Mouse (Mus musculus): ENCODE results near the gene Rhbdf2.
"Not testable (repeated sequence)": the region's sequence is repeated elsewhere in the genome, so short reads cannot be mapped to it uniquely, and the experiment has no call there.

The Rhbdf2 gene

GRCm38 (mm10) chr11:116618666-116619065 lies 8.2 kb downstream of the Rhbdf2 start:
- DNase-seq (ENCODE audit: low read depth, low spot score), result no peak

GRCm38 (mm10) chr11:116617641-116618040 lies 9.2 kb downstream of the Rhbdf2 start:
- no peak for DNase-seq (ENCODE audit: low read depth, low spot score)

DNA sequence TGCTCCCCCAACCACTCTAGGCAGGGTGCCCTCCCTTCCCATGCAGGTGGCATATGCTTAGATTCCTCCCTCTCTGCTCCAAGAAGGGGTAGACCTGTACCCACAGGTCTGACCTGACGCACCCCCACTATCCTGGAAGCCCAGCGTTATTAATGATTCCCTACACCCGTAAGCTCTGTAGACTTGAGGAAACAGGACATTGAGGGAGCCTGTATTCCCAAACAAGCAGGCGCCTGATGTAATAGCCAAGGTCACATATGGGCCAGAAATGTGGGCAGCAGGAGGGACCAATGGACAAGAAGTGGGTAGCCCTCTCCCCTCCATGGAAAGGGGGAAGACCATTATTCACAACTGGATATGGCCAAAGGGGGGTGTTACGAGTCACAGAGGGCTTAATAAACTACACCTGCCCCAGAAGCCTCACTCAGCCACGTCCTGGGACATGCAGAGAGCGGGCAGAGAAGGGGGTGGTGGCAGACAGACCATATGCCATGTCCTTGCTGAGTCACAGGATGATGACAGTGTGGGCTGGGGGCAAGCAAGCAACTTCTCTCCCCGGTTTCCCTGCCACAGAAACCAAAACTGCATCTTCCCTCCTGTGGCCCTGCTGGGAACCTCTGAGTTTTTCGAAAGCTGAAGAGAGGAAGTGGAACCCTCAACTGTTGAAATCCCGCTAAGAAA lies 10.2 kb downstream of the Rhbdf2 start:
- no peak for DNase-seq (ENCODE audit: low read depth, low spot score)

DNA sequence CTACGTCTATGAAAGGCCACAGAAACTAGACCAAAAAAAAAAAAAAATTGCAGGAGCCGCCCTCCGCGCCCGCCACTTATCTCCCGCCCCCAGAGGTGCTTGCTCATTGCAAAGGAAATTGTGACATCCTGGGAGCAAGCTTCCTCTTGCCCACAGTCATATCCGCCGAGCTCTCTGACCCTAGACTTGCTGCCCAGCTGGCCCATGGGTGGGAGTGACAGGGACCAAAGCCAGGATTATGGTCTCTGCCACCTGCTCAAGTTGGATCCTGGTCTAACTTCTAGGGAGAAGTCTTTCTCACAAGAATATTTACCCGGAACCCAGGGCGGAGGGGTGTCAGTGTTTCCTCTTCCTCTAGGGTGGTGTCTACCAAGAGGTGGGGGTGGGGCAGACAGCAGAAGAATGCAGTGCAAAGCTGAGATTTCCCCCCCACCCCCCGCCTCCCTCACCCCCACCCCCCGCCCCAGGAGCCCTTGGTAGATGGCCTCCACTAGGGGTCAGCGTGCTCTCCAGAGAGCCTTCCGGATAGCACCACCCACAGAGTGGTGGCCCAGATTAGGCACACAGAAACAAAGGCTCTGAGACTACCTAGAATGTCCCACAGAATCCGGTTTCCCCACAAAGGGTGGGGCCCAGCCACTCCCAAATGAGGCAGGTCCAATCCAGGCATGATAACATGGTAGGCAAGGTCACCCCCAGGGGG lies 10.9 kb downstream of the Rhbdf2 start:
- peak; percentile 74 for DNase-seq (ENCODE audit: low read depth, low spot score)

GRCm38 (mm10) chr11:116613234-116613633 lies 13.6 kb downstream of the Rhbdf2 start:
- no peak for DNase-seq (ENCODE audit: low read depth, low spot score)

DNA sequence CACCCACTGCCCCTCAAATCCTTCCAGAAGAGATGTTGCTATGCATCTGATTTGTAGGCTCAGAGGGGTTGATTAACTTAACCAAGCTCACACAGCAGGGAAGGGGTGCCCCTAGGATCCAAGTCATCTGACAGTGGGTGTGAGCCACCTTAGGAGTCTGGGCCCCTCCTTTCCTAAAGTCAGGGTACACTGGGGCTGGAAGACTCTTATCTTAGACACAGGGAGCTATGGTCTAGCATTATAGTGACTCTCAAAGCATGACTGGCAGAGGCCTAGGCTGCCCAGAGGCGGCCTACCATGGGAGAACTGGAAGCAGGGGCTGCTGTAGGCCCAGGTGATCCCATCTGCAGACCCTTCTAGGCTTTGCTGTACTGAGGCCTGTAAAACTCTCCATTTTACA lies 14.3 kb downstream of the Rhbdf2 start:
- DNase-seq (ENCODE audit: low read depth, low spot score), result no peak

DNA sequence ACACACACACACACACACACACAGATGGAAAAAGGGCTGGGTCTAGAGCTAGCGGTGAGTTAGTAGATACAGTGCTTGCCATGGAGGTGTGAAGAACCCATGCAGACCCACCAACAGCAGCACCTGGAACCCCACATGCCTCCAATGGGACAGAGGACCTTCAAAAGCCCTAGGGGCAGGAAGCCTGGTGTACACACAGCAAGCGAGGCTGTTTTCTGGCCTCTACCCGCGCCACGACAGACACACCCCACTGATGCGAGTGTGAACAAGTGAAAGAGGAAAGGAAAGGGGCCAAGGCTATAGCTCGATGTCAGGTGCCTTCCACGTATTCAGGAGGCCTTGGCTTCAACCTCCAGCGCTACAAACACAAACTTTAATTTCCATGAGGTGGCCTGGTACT lies 14.9 kb downstream of the Rhbdf2 start:
- DNase-seq (ENCODE audit: low read depth, low spot score), result no peak

DNA sequence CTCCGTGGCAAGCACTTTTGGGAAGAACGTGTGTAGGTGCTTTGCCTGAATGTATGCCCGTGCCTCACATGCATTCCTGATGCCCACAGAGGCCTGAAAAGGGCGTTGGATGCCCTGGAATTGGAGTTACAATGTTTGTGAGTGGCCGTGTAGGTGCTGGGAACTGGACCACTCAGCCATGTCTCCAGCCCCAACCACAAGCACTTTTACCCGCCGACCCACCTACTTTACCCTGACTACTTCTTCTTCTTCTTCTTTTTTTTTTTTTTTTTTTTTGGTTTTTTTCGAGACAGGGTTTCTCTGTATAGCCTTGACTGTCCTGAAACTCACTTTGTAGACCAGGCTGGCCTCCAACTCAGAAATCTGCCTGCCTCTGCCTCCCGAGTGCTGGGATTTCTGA lies 15.7 kb downstream of the Rhbdf2 start:
- DNase-seq (ENCODE audit: low read depth, low spot score), result not testable (repeated sequence)

GRCm38 (mm10) chr11:116609965-116610630 lies 16.7 kb downstream of the Rhbdf2 start:
- DNase-seq (ENCODE audit: low read depth, low spot score), result no peak

GRCm38 (mm10) chr11:116607717-116608116 lies 19.1 kb downstream of the Rhbdf2 start:
- DNase-seq (ENCODE audit: low read depth, low spot score), result no peak

GRCm38 (mm10) chr11:116604097-116604496 lies 22.7 kb downstream of the Rhbdf2 start:
- peak; percentile 70 for DNase-seq (ENCODE audit: low read depth, low spot score)

GRCm38 (mm10) chr11:116603339-116603738 lies 23.5 kb downstream of the Rhbdf2 start:
- DNase-seq (ENCODE audit: low read depth, low spot score), result peak; percentile 91

DNA sequence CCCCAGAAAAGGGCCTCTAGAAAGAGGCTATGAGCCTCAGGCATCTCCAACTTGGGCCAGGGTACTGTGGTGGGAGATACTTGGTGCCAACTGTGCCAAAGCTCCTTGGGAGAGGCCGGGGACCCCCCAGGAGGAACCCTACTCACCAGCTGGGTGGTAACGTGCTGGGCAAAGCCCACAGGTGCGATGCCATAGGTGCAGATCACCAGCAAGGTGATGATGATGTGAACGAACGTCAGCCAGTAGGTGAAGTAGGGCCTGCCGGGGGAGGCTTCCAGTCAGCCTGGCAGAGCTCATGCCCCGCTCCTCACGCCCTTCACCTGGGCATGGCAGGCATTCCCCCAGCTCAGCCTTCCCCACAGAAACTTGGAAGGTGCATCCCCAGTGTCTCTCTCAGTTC lies 24.8 kb downstream of the Rhbdf2 start:
- DNase-seq (ENCODE audit: low read depth, low spot score), result no peak

GRCm38 (mm10) chr11:116601166-116601565 lies 25.7 kb downstream of the Rhbdf2 start:
- DNase-seq (ENCODE audit: low read depth, low spot score), result no peak

GRCm38 (mm10) chr11:116599230-116599629 lies 27.6 kb downstream of the Rhbdf2 start:
- DNase-seq (ENCODE audit: low read depth, low spot score), result no peak

DNA sequence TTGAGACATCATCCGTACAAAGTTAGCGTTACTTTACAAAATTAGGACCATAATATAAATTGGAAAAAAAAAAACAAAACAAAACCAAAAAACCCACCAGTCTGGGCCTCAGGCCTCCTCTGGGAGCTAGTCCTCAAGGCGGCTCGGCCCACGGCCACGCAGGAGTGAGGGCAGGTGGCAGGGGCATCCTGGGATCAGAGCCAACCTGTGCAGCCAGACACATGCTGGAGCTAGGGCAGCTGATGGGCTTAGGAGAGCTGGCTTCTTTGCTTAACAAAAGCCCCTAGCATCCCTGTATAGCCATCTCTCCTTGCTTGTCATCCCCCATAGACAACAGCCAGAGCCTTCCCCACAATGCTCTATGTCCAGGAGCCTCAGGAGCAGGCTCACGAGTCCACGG lies 28.6 kb downstream of the Rhbdf2 start:
- no peak for DNase-seq (ENCODE audit: low read depth, low spot score)

GRCm38 (mm10) chr11:116596766-116597165 lies 30.1 kb downstream of the Rhbdf2 start:
- no peak for DNase-seq (ENCODE audit: low read depth, low spot score)

- DNase-seq (ENCODE audit: low read depth, low spot score), result no peak
Observed at GRCm38 (mm10) chr11:116593345-116593744, 33.5 kb downstream of the Rhbdf2 start.

DNA sequence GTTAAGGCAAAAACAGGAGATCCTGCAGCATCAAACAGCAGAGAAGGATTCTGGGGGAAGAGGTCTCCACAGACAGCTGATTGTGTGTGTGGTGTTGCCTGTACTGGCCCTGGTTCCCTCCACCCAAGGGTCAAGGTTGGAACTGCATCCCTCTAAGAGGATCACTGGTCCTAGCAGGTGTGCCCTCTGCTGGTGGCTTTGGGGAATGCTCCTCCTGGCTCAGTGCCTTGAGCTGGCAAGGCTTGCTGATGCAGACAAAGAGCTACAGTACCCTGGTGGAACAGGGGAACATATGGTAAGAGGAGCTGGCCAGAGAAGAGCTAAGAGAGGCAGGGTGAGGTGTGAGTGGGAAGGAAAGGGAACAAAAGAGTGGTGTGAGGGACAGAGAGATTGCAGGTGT lies 34.4 kb downstream of the Rhbdf2 start:
- DNase-seq (ENCODE audit: low read depth, low spot score), result peak; percentile 97

DNA sequence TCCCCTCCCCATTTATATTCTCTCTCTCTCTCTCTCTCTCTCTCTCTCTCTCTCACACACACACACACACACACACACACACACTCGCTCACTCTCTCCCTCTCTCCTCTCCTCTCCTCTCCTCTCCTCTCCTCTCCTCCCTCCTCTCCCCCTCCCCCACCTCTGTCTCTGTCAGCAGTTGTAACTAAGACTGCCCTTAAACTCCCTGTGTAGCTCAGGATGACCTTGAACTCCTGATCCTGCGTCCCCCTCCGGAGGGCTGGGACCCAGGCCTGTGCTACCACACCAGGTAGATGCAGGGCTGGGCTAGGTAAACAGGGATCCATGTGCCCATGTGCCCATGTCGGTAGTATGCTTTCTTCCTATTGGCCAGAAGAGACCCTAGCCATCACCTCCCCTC lies 35.2 kb downstream of the Rhbdf2 start:
- DNase-seq (ENCODE audit: low read depth, low spot score), result no peak

GRCm38 (mm10) chr11:116589574-116589973 lies 37.2 kb downstream of the Rhbdf2 start:
- DNase-seq (ENCODE audit: low read depth, low spot score), result no peak

DNA sequence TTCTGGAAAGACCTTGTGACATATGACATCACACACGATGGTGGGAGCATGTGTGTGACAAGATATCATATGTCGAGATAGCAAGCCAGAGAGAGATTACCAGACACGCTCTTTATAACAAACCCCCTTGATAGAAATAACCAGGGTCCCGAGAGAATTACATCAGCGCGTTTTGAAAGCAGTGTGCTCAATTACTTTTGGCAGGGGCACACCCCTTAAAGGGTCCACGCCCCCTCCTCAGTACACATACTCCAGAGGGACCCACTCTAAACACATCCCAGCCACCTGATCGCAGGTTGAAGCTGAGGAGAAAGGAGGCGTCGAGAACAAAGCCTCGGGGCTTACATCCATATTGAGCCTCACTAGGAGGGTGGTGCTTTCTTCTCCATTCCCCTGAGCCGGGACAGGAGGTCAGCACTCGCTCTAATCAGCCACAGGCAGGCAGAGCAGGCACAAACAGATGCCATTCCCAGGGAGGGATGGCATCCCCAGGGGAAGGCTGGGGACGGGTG lies 37.7 kb downstream of the Rhbdf2 start:
- DNase-seq (ENCODE audit: low read depth, low spot score), result no peak

Measured in ZHBTc4 (cell line).